Mouse (Mus musculus) kidney, adult 2 months (tissue): ENCODE data around the gene Mfap2.

Source experiments
- CTCF ChIP-seq: fragments of 200-500 bp; conservative IDR thresholded peaks from 2 replicates; pipeline ENCODE4 v1.5.1; 2011; ENCODE audit warnings: low read depth, mild to moderate bottlenecking, control low read depth, low read length, moderate library complexity, mixed read lengths; ENCODE audit not compliant: insufficient read depth, insufficient read length
- POLR2A ChIP-seq: fragments of 200-500 bp; IDR thresholded peaks from one replicate; pipeline ENCODE4 v1.6.1; 2011; ENCODE audit warnings: low read depth, low read length, control low read depth

- TF ChIP-seq CTCF (no peak), POLR2A (no peak)
Measured at GRCm38 (mm10) chr4:141020811-141021613, 10.8 kb downstream of the Mfap2 start.
